Mouse (Mus musculus) stomach, postnatal 0 days (tissue): ENCODE measurements at regions not wholly inside any gene's neighbourhood (a gene's known extent, or its start where the extent isn't known, plus 50 kb on each side); places are given as distances from the start of the nearest gene placed in this dataset.

Experiments
- CTCF ChIP-seq: IDR thresholded peaks from 2 replicates; pipeline ENCODE4 v1.5.1; 2016; ENCODE audit warnings: antibody characterized with exemption, low read depth, mild to moderate bottlenecking, moderate library complexity
- EP300 ChIP-seq: optimal IDR thresholded peaks from 2 replicates; pipeline ENCODE3; 2016; ENCODE audit warnings: antibody characterized with exemption

- TF ChIP-seq CTCF, result no peak
- TF ChIP-seq EP300, result no peak
These were observed 73.9 kb upstream of the Ptpn1 start for GRCm38 (mm10) chr2:167857911-167858310.
